Mouse (Mus musculus) spleen, adult 2 months (tissue): ENCODE data around the gene Klf13.

Experiments
- CTCF ChIP-seq: fragments of 200-500 bp; IDR thresholded peaks from 2 replicates; pipeline ENCODE4 v1.5.1; 2011; ENCODE audit warnings: mild to moderate bottlenecking, inconsistent platforms; ENCODE audit not compliant: insufficient read depth, insufficient read length, insufficient replicate concordance; ENCODE audit errors: extremely low read depth
- POLR2A ChIP-seq: fragments of 200-500 bp; IDR thresholded peaks from 2 replicates; pipeline ENCODE4 v1.6.1; 2011; ENCODE audit warnings: low read depth, low read length, inconsistent platforms

GRCm38 (mm10) chr7:63893729-63894128 lies 45.0 kb downstream of the Klf13 start:
- TF ChIP-seq POLR2A, result no peak
- TF ChIP-seq CTCF, result no peak
